Mouse (Mus musculus) kidney, adult 8-10 months (tissue): Measurements from ENCODE around the gene Ttc39a.

Experiments
- DNase-seq, 2 experiments: peaks; one replicate each; pipeline ENCODE4 v3.0.0; 2022

Gene Ttc39a

DNA sequence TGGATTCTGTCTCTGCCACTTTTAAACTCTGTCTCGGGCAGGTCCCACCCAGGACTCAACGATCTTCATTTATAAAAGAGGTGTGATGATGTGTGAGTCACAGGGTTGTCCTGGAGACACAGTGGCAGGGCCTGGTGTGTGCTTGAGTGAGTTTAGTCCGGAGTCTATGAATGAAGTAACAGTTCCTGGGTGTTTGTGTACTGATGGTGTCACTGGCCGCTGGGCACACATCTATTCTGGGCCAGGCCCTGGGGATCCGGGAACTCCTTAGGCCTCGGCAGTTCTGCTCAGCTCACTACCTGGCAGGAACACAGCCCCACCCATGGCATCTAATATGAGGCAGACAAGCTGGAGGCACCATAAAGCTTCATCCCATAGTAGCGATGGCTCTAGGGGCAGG lies 15.2 kb downstream of the Ttc39a start:
- DNase-seq = no peak

- peak; percentile 70 for DNase-seq
Observed at GRCm38 (mm10) chr4:109422436-109422835, 16.0 kb downstream of the Ttc39a start.

DNA sequence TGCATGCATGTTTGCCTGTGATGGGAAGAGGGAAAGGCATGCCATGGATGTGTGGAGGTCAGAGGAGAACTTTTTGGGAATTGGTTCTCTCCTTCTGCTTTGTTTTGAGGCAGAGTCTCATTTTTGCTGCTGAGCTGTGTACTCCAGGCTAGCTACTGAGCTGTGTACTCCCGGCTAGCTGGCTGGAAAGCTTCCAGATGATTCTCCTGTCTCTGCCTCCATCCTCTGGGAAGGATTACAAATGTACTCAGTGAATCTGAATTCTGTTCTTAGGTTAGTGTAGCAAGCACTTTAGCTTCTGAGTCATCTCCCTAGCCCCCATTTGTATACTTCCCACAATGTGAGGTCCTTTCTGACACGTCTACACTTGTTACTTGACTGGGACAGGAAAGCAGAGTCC lies 17.0 kb downstream of the Ttc39a start:
- no peak for DNase-seq

DNA sequence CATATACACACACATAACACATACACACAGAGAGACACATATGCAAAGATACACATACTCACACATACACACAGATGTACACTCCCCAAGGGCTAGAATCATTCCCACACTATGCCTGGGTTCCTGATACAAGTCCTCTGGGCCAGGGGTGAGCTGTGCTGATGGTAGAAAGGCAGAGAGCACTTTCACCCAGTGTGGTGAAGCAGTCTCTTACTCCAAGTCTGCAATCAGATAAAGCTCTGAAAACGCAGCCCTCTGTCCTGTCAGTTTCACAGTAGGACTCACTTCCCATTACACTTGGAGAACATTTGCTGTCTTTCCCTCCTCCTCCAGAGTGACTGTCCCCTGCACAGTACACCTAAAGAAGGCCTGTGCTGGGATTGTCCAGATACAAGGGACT lies 20.6 kb downstream of the Ttc39a start:
- DNase-seq = no peak

- DNase-seq = no peak
Observed at GRCm38 (mm10) chr4:109430250-109430649, 23.8 kb downstream of the Ttc39a start.

DNA sequence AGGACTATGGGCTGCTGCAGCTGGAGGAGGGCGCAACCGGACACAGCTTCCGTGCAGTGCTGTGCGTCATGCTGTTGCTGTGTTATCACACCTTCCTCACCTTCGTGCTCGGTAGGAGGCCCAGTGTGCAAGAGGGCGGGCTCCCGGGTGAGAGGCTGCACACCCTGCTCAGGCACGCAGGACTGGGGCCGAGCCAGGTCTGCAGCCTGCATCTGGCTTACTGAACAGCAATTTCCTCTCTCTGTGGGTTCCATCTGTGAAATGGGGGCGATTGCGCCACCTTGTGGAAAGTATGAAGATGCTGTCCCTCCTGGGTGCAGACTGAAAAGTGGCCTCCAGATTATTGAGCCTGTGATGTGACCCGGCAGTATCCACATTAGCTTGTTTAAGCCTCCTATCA lies 24.4 kb downstream of the Ttc39a start:
- peak; percentile 57 for DNase-seq

GRCm38 (mm10) chr4:109432668-109433375 lies 26.4 kb downstream of the Ttc39a start:
- no peak for DNase-seq

DNA sequence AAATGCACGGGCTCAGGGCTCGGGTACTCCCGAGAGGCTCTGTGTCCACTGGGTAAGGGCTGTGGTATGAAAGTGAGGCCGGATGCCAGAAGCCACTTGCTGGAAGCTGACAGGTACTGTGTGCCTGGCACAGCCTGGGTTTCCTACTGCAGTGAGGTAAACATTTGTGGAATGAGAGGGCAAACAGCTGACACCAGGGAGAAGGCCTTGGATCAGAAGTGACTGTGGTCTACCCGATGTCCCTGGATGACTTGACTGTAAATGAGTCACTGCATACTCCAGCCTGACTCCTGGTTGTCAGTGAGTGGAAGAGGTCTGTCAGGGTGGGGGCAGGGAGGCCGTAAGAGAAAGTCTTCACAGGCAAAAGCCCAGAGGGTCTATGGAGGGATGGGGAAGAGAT lies 27.2 kb downstream of the Ttc39a start:
- peak in 1 of 2 experiments; percentile 72 for DNase-seq

- DNase-seq = no peak
Observed at GRCm38 (mm10) chr4:109434256-109434655, 27.8 kb downstream of the Ttc39a start.

DNA sequence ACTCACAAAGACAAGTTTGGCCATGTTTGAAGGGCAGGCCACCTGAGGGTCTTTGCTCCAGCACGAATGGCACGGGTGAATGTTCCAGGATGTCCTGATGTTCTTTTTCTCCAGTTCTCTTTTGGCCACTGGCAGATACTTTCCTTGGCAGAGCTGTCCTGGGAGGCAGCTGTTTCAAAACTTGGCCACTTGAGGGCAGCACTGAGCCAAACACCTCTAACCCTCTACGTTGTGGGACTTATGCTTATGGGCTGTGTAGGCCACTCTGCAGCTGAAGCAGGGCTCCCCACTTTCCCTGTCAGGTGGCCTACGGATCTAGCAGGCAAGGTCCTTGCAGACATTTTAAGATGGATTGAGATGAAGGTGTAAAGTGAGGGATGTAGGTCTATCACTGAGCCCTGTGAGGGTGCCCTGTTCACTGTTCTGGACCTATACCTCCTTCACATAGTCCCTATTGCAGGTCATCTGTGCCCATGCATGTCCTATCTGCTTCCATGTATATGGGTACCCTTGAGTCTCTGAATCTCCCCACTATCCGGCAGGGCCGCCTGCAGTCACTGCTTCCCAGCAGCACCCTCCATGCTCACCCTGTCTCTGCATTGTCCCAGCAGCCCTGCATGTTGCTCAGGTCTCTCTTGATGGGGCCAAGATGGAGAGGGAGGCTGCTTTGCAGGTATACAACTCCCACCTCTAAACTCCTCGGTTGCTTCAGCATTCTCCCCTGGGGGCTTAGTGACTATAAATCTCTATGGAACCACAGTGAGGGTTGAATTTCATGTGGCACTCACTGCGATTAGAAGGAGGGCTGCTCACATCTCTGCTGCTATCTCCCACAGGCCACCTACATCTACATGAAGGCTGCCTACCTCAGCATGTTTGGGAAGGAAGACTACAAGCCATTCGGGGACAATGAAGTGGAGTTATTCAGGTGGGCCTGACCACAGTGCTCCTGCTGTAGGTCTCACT lies 31.8 kb downstream of the Ttc39a start:
- DNase-seq = peak; percentile 51 to 79

- no peak for DNase-seq
Observed at GRCm38 (mm10) chr4:109439101-109439500, 32.7 kb downstream of the Ttc39a start.

GRCm38 (mm10) chr4:109439825-109440248 lies 33.4 kb downstream of the Ttc39a start:
- DNase-seq = no peak

GRCm38 (mm10) chr4:109440381-109440780 lies 34.0 kb downstream of the Ttc39a start:
- no peak for DNase-seq

GRCm38 (mm10) chr4:109441000-109441399 lies 34.6 kb downstream of the Ttc39a start:
- DNase-seq = peak in 1 of 2 experiments; percentile 33

- DNase-seq = peak in 1 of 2 experiments; percentile 40
Observed at GRCm38 (mm10) chr4:109442126-109442525, 35.7 kb downstream of the Ttc39a start.

DNA sequence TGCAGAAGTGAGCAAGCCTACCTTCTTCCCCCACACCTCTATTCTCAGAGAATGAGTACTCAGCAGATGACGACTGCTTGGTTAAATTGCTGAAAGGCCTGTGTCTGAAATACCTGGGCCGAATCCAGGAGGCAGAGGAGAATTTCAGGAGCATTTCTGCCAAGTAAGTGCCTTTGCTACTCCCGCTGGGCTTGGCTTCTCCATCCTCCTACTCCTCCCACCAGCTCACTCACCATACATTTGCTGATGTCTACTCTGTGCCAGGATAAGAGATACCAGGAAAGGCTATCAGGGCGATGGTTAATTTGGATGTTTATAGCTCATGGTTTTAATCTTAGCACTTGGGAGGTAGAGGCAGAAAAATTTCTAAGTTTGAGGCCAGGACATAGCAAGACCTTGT lies 36.2 kb downstream of the Ttc39a start:
- DNase-seq = no peak

- no peak for DNase-seq
Observed at GRCm38 (mm10) chr4:109444471-109444870, 38.0 kb downstream of the Ttc39a start.

DNA sequence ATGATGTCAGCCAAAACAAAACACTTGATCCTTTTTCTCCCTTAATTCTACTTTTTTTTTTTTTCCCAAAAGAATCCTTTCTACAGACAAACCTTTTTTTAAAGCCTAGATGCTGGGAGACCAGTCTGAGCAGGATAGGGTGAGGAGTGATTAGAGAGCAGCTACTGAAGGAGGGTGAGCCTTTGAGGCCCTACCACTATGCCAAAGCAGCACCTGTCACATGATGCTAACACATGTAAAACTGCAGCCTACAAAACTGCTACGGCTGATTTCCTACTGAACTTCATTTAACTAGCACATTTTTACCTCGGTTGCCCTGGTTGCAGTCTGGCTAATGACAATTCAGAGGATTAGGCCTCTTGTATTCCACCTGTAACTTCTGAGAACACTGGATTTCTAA lies 38.5 kb downstream of the Ttc39a start:
- no peak for DNase-seq

DNA sequence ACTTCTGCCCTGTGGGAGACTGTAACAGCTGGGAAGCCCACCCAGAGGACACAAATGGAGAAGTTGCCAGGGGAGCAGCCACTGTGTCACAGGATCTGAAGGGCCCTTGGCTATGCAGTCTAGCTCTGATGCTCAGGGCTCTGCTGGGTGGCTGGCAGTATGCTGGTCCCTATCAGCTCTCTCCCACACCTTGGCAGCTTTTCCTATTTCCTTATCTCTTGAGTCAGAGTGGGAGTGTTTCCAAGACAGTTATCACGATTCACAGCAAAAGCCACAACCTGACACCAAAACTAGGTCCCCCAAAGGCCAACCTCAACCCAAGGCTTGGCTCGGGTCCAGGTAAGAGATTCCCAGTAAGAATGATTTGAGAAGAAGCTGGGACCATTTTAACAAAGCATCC lies 39.0 kb downstream of the Ttc39a start:
- no peak for DNase-seq

DNA sequence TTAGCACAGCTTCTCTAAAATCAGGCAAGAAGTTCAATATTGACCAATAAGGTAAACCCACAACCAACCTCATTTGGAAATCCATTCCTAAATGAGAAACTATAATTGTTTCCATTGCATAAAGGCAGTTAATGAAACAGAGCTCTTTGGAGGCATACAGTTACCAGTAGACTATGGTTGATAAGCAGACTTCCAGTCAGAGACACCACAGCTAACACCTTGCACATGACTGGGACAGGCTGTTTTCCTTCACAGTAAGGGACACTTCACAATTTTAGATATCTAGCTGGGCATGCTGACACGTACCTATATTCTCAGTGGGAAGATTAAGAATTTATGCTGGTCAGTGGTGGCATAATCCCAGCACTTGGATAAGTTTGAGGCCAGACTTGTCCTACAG lies 39.5 kb downstream of the Ttc39a start:
- no peak for DNase-seq

DNA sequence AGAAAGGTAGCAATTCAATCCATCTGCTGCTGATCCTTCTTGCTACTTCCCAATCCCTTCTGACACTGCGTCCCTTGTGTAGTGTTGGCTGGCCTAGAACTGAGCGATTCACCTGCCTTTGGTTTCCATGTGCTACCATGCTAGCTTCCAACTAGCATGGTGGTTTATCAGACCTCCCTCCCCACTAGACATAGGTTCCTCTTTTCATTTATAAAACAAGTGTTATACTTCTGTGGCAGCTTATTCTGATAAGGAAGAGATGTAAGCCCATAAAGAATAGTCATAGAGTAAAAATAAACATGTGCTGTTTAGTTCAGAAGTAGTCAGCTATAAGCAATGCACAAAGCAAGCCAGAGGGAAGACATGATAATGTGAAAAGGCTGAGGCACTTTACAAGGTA lies 42.1 kb downstream of the Ttc39a start:
- DNase-seq = no peak

GRCm38 (mm10) chr4:109456821-109457220 lies 50.4 kb downstream of the Ttc39a start:
- DNase-seq = no peak

DNA sequence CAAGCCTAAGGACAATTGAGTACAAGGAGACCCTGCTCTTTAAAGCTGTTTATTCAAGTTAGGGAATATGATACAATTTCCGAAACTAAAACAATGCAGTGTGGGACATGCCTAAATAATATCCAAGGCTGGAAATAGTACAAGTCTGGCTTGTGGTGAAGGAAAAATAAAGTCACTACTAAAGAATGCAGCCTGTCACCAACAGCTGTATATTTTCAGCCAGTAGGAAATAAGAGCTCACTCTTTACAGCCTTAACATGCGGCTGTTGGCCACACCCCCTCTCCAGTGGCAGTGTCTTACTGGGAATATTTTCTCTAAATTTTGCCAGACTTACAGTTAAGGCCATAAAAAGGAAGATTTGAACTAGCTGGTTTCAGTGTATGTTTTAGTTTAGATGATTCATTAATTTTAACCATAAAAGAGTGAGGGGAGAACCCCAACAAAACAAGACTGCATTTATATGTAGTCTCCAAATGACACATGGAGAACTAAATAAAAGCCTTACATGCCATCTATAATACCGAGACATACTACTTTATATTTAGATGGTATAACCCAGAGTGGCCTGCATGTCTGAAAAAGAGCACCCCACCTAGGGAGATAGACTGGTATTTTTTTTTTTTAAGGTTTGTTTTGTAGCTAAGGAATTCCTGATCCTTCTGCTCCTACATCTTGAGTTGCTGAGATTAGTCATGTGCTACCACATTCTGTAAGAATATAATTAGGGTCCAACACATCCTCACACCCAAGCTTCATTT lies 54.2 kb downstream of the Ttc39a start:
- DNase-seq = peak in 1 of 2 experiments; percentile 46
